Mouse (Mus musculus): ENCODE data around the gene Hps5.
"Not testable (repeated sequence)": the region's sequence is repeated elsewhere in the genome, so short reads cannot be mapped to it uniquely, and the experiment has no call there.

Gene Hps5

GRCm38 (mm10) chr7:46827803-46828184, 31.9 kb upstream of the Hps5 start:
- no peak for DNase-seq (ENCODE audit: low spot score)

- DNase-seq (ENCODE audit: low spot score), result no peak
Measured at GRCm38 (mm10) chr7:46827046-46827802, 31.4 kb upstream of the Hps5 start.

GRCm38 (mm10) chr7:46820876-46821632, 25.2 kb upstream of the Hps5 start:
- not testable (repeated sequence) for DNase-seq (ENCODE audit: low spot score)

GRCm38 (mm10) chr7:46814012-46814411, 18.1 kb upstream of the Hps5 start:
- no peak for DNase-seq (ENCODE audit: low spot score)

GRCm38 (mm10) chr7:46810325-46810724, 14.5 kb upstream of the Hps5 start:
- no peak for DNase-seq (ENCODE audit: low spot score)

- DNase-seq (ENCODE audit: low spot score), result no peak
Measured at GRCm38 (mm10) chr7:46796779-46797178, 915 bp upstream of the Hps5 start.

- DNase-seq (ENCODE audit: low spot score), result no peak
Measured at GRCm38 (mm10) chr7:46796206-46796679, 379 bp upstream of the Hps5 start.

- DNase-seq (ENCODE audit: low spot score), result no peak
Measured at GRCm38 (mm10) chr7:46793871-46794270, 2.0 kb downstream of the Hps5 start.

- no peak for DNase-seq (ENCODE audit: low spot score)
Measured at GRCm38 (mm10) chr7:46789177-46789849, 6.6 kb downstream of the Hps5 start.

- DNase-seq (ENCODE audit: low spot score), result peak; percentile 66
Measured at GRCm38 (mm10) chr7:46770706-46771105, 25.2 kb downstream of the Hps5 start.

- DNase-seq (ENCODE audit: low spot score), result no peak
Measured at GRCm38 (mm10) chr7:46768451-46768850, 27.4 kb downstream of the Hps5 start.

GRCm38 (mm10) chr7:46767371-46767770, 28.5 kb downstream of the Hps5 start:
- DNase-seq (ENCODE audit: low spot score), result no peak

GRCm38 (mm10) chr7:46764672-46765071, 31.2 kb downstream of the Hps5 start:
- DNase-seq (ENCODE audit: low spot score), result no peak

- DNase-seq (ENCODE audit: low spot score), result no peak
Measured at GRCm38 (mm10) chr7:46762601-46763000, 33.3 kb downstream of the Hps5 start.

GRCm38 (mm10) chr7:46761049-46761795, 34.6 kb downstream of the Hps5 start:
- no peak for DNase-seq (ENCODE audit: low spot score)

GRCm38 (mm10) chr7:46751490-46751889, 44.4 kb downstream of the Hps5 start, which contains the start of gene Saa2:
Gene Saa2, plus strand, starts transcription at chr7:46751790.
- no peak for DNase-seq (ENCODE audit: low spot score)

- DNase-seq (ENCODE audit: low spot score), result no peak
Measured at GRCm38 (mm10) chr7:46748459-46748858, 47.4 kb downstream of the Hps5 start.

- DNase-seq (ENCODE audit: low spot score), result no peak
Measured at GRCm38 (mm10) chr7:46746381-46746780, 49.5 kb downstream of the Hps5 start.

- no peak for DNase-seq (ENCODE audit: low spot score)
Measured at GRCm38 (mm10) chr7:46745816-46746215, 50.0 kb downstream of the Hps5 start.

- not testable (repeated sequence) for DNase-seq (ENCODE audit: low spot score)
Measured at GRCm38 (mm10) chr7:46742880-46743279, 53.0 kb downstream of the Hps5 start, which contains the start of gene Saa1. Gene Saa1, minus strand, starts transcription at chr7:46742980.

GRCm38 (mm10) chr7:46740041-46740440, 55.8 kb downstream of the Hps5 start:
- not testable (repeated sequence) for DNase-seq (ENCODE audit: low spot score)
